Mouse (Mus musculus): Measurements from ENCODE around the gene Tmem102.

GRCm38 (mm10) chr11:69833554-69833953 lies 28.1 kb upstream of the Tmem102 start:
- TF ChIP-seq POLR2A (IDR thresholded peaks at IDR 0.05; ENCODE audit: borderline replicate concordance, insufficient read depth, low read length) (no peak), CTCF (IDR thresholded peaks at IDR 0.05; ENCODE audit: borderline replicate concordance, insufficient read depth, low read depth, low read length) (no peak)

Measured in cerebellum, adult 2 months (tissue).